Mouse (Mus musculus) heart, embryonic 13.5 days (tissue): ENCODE measurements around the gene Slf1. TPM values are rescaled to one million over a fixed set of nuclear protein-coding genes. Genes with fewer than 3 reads are reported as not detected.

Experiments used
- ATAC-seq: fragments of 200-750 bp; cut with Nextera tagmentation; 2 replicates; pipeline ENCODE4 v1.8.0; 2017; ENCODE audit warnings: moderate TSS enrichment; ENCODE audit not compliant: insufficient number of reproducible peaks, low FRiP score, low TSS enrichment; ENCODE audit errors: extremely low read depth
- H3K27ac ChIP-seq: fragments of 300-500 bp; sonication (generic); replicated peaks from 2 replicates; pipeline ENCODE4 v1.5.1; 2015; ENCODE audit warnings: moderate library complexity, mild to moderate bottlenecking, inconsistent platforms
- H3K27me3 ChIP-seq: fragments of 300-500 bp; sonication (generic); replicated peaks from 2 replicates; pipeline ENCODE4 v1.6.1; 2015; ENCODE audit warnings: mild to moderate bottlenecking, inconsistent platforms
- H3K36me3 ChIP-seq: fragments of 300-500 bp; sonication (generic); 2 replicates; pipeline ENCODE4 v1.6.1; 2015; ENCODE audit warnings: mild to moderate bottlenecking, inconsistent platforms
- H3K4me1 ChIP-seq: fragments of 300-500 bp; sonication (generic); 2 replicates; pipeline ENCODE4 v1.6.1; 2015; ENCODE audit warnings: inconsistent platforms
- H3K4me2 ChIP-seq: fragments of 300-500 bp; sonication (generic); 2 replicates; pipeline ENCODE4 v1.6.1; 2015; ENCODE audit warnings: inconsistent platforms, mild to moderate bottlenecking, moderate library complexity
- H3K4me3 ChIP-seq: fragments of 300-500 bp; sonication (generic); 2 replicates; pipeline ENCODE4 v1.5.1; 2015; ENCODE audit warnings: moderate library complexity, mild to moderate bottlenecking, inconsistent platforms
- H3K9ac ChIP-seq: fragments of 300-500 bp; sonication (generic); 2 replicates; pipeline ENCODE4 v1.6.1; 2015; ENCODE audit warnings: inconsistent platforms, mild to moderate bottlenecking, moderate library complexity
- H3K9me3 ChIP-seq: fragments of 300-500 bp; sonication (generic); 2 replicates; pipeline ENCODE4 v1.6.1; 2016; ENCODE audit warnings: inconsistent platforms
- WGBS: fragments of 180-500 bp; shearing (Covaris S2); methylation state at CpG from one replicate; pipeline ENCODE4 v1.1.7; 2015; ENCODE audit warnings: mixed read lengths; 5-methylcytosine and 5-hydroxymethylcytosine counted together
- polyA plus RNA-seq: library from polyadenylated mRNA; unstranded; fragments of >200 nt; fragmentation: Nextera tagmentation; extraction: Ambion mirVana; gene quantifications from 2 replicates; pipeline ENCODE4 v1.2.1, GENCODE M21; 2015

Slf1 gene
- polyA plus RNA-seq, 1 experiment from 2014 or later = 24.4 TPM

DNA sequence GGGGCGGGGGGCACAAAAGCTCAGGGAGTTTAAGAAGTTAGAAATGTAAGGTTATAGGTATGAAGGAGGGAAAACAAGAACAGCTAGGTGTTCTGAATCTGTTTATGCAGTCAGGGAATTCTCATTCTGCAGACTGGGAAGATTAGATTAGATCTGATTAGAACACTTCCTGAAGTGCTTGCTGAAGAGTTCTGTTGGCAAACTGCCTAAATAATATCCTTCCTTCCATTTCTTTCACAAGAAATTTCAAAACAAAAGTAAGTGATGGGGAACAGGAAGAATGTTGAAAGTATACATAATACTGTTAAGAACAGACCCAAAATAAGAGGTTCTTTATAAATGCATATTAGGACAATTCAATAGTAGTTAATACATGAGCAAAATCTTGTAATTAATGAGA is 72.1 kb downstream of the Slf1 start:
- WGBS = 93% methylated on average over 1 of the region's 1 CpGs
- Histone ChIP-seq H3K27me3 (no peaks in the 10 kb centered on the region), H3K9ac (no peak overlapping the region), H3K4me1 (no peaks in the 10 kb centered on the region), H3K4me3 (no peak overlapping the region), H3K36me3 (peaks cover 15% of the 10 kb centered on the region), H3K9me3 (no peaks in the 10 kb centered on the region), H3K27ac (no peak overlapping the region), H3K4me2 (no peak overlapping the region)
- no peak for ATAC-seq

DNA sequence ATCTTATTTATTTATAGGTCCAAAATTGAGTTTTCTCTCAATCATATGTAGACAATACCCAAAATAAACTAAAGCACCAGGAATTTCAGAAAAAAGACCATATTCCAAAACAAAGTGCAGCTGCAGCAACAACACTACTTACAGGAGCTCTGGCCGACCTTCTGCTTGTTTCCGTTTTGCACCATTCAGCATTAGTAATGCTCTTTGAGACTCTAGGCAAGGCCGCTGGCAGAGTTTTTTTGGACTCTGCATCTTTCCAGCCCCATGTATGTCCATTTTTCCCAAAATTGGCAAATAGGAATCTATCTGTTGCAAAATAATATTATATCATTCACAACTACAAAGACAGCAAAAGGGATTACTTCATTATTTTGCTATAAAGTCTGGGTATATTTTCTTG is 85.5 kb downstream of the Slf1 start:
- H3K27me3 ChIP-seq = no peaks in the 10 kb centered on the region
- H3K4me2 ChIP-seq = no peak overlapping the region
- 0 out of 2 replicates have a peak, but pooled peaks cover 3% of the 10 kb centered on the region for H3K36me3 ChIP-seq
- H3K4me1 ChIP-seq = peaks cover 6% of the 10 kb centered on the region; the same call in 1 of the 2 replicates
- WGBS = 79% methylated on average over 3 of the region's 3 CpGs
- no peak for ATAC-seq
- H3K9ac ChIP-seq = no peak overlapping the region
- H3K9me3 ChIP-seq = no peaks in the 10 kb centered on the region
- H3K27ac ChIP-seq = no peak overlapping the region
- H3K4me3 ChIP-seq = no peak overlapping the region

DNA sequence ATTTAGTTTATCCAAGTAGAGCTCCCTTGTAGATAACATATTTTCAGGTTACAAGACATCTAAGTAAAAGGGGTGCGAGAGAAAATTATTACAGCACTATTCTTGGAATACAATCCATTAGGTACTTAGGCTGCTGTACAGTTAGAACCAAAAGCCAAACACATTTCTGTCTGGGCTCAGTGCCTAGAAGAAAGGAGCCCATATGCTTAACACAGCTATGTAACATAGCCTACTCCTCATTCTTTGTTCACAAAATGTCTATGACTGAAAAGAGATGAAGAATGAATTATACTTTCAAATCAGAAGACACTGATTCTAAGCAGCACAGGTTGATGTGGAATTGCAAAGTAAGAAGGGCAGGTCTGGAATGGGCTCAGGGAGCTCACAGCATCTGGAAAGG is 86.8 kb downstream of the Slf1 start:
- 82% methylated on average over 1 of the region's 1 CpGs for WGBS
- no peak overlapping the region for H3K4me2 ChIP-seq
- H3K27ac ChIP-seq = no peak overlapping the region

DNA sequence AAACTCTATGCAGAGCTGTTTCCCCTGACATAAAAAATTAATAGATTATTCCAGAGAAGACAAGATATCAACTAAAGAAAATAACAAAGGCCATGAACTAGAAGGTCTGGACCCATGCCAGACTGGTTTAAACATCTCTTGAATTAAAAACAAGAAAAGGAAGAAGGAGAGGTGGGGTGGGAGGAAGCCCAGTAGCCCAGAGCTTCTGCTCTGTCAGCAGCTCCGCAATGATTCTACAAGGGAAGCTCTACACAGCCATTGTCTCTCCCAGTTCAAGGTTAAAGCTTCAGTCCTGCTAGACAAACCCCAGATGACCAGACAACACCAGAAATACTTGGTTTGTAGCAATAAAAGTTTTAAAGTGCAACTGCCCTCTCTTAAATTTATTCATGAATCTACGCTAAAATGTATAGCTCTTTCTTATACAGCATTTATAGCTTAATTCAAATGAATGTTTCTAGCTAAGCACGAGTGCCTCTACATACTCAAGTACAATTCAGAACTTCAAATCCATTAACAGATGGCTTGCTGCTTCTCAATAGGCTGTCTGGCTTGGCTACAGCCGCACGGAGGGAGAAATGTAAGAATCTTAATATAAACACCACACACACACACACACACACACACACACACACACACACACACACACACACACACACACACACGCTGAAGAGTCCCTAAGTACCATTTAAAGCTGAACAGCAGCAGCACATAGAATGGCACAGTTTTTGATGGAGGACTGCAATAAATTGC is 87.9 kb downstream of the Slf1 start:
- Histone ChIP-seq H3K4me3 (no peak overlapping the region), H3K4me2 (no peak overlapping the region), H3K27me3 (no peaks in the 10 kb centered on the region), H3K9ac (no peak overlapping the region), H3K36me3 (peaks cover 7% of the 10 kb centered on the region; the same call in 1 of the 2 replicates), H3K4me1 (peaks cover 6% of the 10 kb centered on the region; the same call in 1 of the 2 replicates), H3K9me3 (no peaks in the 10 kb centered on the region), H3K27ac (no peak overlapping the region)
- ATAC-seq = no peak
- WGBS = 74% methylated on average over 6 of the region's 6 CpGs

More for the DNA sequence above, 86.8 kb downstream of the Slf1 start:
- Histone ChIP-seq H3K4me1 (peaks cover 6% of the 10 kb centered on the region; the same call in 1 of the 2 replicates), H3K9ac (no peak overlapping the region), H3K9me3 (no peaks in the 10 kb centered on the region), H3K36me3 (0 out of 2 replicates have a peak, but pooled peaks cover 3% of the 10 kb centered on the region), H3K4me3 (no peak overlapping the region), H3K27me3 (no peaks in the 10 kb centered on the region)
- no peak for ATAC-seq

DNA sequence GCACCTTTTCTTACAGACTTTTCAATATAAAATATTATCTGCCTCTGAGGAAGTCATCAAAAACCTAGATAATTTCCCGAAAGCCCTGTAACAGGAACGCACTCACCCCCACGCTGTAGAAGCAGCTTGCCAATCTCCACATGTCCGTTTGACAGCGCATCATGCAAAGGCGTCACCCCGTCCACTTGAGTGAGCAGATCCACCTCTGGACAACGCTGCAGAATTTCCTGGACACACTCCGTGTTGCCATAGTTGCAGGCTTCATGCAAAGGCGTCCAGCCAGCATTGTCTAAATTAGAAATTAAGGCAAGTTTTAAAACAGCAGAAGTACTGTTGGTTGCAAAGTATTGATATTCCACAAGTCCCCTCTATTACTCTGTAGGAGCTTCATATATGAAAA is 88.9 kb downstream of the Slf1 start:
- Histone ChIP-seq H3K4me3 (no peak overlapping the region), H3K9me3 (no peaks in the 10 kb centered on the region), H3K27me3 (no peaks in the 10 kb centered on the region), H3K9ac (no peak overlapping the region), H3K27ac (no peak overlapping the region), H3K4me2 (no peak overlapping the region), H3K36me3 (peaks cover 11% of the 10 kb centered on the region; the same call in 1 of the 2 replicates), H3K4me1 (peaks cover 6% of the 10 kb centered on the region; the same call in 1 of the 2 replicates)
- ATAC-seq = no peak
- 68% methylated on average over 10 of the region's 10 CpGs for WGBS

DNA sequence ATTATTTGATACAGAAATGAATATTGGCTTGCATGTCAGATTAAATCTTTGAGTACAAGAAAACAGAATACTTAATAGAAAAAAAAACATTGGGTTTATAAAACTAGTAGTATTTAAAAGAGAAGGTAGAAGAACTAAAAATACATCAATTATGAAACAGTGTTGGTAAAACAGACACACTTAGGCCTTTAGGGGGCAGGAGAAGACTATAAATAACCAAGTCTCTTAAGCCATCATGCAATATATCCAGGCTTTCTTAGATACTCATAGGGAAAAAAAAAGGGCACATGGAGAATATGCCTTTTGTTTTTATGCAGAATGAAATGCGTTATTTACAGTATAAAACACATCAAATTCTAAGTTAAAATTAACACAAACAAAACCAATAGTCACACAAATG is 89.9 kb downstream of the Slf1 start:
- no peak overlapping the region for H3K27ac ChIP-seq
- H3K4me1 ChIP-seq = peaks cover 6% of the 10 kb centered on the region; the same call in 1 of the 2 replicates
- no peaks in the 10 kb centered on the region for H3K27me3 ChIP-seq
- H3K4me3 ChIP-seq = no peak overlapping the region
- H3K4me2 ChIP-seq = no peak overlapping the region
- peaks cover 11% of the 10 kb centered on the region; the same call in 1 of the 2 replicates for H3K36me3 ChIP-seq
- WGBS = 74% methylated on average over 1 of the region's 1 CpGs
- ATAC-seq = no peak
- no peaks in the 10 kb centered on the region for H3K9me3 ChIP-seq
- no peak overlapping the region for H3K9ac ChIP-seq

DNA sequence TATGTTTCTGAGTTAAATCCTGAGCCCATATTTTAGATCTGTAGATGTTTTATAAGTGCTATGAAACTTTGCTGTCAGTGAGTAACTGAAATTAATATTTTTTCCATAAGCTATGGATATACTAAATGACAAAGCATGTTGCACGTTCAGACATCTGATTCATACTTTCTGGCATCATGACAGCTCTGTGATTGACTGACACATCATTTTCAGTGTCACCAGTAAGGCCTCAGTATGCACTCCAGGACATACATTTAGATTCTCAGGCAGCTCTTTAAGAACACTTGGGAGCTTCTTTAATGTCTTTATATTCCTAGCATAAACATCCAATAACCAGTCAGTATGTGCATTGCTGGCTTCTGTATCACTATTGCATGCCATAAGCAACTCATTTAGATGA is 91.9 kb downstream of the Slf1 start:
- Histone ChIP-seq H3K4me1 (peaks cover 6% of the 10 kb centered on the region; the same call in 1 of the 2 replicates), H3K36me3 (peaks cover 11% of the 10 kb centered on the region; the same call in 1 of the 2 replicates), H3K9ac (no peak overlapping the region), H3K27ac (no peak overlapping the region), H3K9me3 (no peaks in the 10 kb centered on the region), H3K4me2 (no peak overlapping the region), H3K4me3 (no peak overlapping the region), H3K27me3 (no peaks in the 10 kb centered on the region)
- no peak for ATAC-seq
- 75% methylated on average over 1 of the region's 1 CpGs for WGBS

DNA sequence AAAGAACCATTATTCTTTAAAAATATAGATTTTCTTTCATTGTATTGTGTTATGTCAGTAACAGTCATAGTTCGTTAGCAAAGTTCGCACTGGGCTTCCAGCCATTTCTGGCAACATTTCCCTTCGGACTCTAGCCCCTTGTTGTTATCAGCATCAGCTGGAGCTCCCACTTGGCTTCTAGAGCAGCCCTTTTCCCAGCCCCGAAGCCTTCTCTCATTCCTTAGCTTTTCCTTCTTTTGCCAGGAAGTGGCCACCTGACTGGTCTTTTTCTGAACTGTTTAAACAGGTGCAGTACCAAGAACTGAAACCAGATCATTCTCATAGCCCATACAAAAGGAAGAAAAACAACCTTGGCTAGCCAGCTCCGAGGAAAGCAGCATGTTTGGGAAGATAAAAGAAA is 105.7 kb downstream of the Slf1 start:
- ATAC-seq = no peak
- peak overlapping the region; percentile 13; the same call in 1 of the 2 replicates for H3K4me3 ChIP-seq
- H3K4me1 ChIP-seq = peaks cover 5% of the 10 kb centered on the region; the same call in 1 of the 2 replicates
- H3K36me3 ChIP-seq = no peaks in the 10 kb centered on the region
- H3K27me3 ChIP-seq = no peaks in the 10 kb centered on the region
- H3K27ac ChIP-seq = no peak overlapping the region
- WGBS = 33% methylated on average over 5 of the region's 5 CpGs
- no peaks in the 10 kb centered on the region for H3K9me3 ChIP-seq
- peak overlapping the region; percentile 52 for H3K4me2 ChIP-seq
- no peak overlapping the region for H3K9ac ChIP-seq

DNA sequence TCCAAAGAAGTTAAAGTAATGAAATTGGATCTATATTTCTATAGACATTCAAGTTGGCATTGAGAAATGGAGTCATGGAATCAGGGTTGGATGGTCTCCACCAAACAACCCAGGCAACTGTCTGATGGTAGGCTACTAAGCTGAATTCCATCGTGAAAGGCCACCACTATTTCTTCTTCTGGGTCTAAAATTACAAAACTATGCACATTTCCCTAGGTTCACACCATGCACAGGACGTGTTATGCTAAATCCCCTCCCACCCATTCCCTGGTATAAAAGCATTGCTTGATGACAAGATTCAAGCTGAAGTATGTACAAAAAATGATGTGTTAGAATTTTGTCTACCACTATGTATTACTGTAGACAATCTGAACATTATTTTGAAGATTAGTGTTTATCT is 116.4 kb downstream of the Slf1 start:
- no peak for ATAC-seq
- Histone ChIP-seq H3K27ac (no peak overlapping the region), H3K36me3 (no peaks in the 10 kb centered on the region), H3K4me2 (no peak overlapping the region), H3K9me3 (no peaks in the 10 kb centered on the region), H3K9ac (no peak overlapping the region), H3K4me1 (no peaks in the 10 kb centered on the region), H3K27me3 (no peaks in the 10 kb centered on the region), H3K4me3 (no peak overlapping the region)
- 73% methylated on average over 2 of the region's 2 CpGs for WGBS

DNA sequence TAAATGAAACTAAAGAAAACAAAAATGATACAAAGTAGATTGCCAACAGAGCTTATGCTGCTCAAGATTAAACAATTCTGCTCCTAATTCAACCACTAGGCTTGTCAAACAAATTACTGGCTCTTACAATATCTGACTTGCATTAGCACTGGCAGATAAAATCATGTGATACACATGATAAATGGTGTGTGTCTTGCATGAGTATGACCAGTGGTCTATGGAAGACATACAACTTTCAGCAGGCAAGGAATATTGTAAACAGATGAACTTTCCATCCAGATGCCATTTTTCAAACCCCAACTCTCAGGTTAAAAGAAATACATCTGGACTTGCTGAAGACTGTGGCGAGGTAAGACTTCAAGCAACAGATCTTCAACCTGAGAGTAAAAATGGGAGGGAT is 131.6 kb downstream of the Slf1 start:
- H3K27ac ChIP-seq = no peak overlapping the region
- H3K4me2 ChIP-seq = no peak overlapping the region
- no peaks in the 10 kb centered on the region for H3K9me3 ChIP-seq
- 75% methylated on average over 1 of the region's 1 CpGs for WGBS
- H3K27me3 ChIP-seq = no peaks in the 10 kb centered on the region
- H3K36me3 ChIP-seq = no peaks in the 10 kb centered on the region
- no peak for ATAC-seq
- H3K4me3 ChIP-seq = no peak overlapping the region
- no peaks in the 10 kb centered on the region for H3K4me1 ChIP-seq
- H3K9ac ChIP-seq = no peak overlapping the region

DNA sequence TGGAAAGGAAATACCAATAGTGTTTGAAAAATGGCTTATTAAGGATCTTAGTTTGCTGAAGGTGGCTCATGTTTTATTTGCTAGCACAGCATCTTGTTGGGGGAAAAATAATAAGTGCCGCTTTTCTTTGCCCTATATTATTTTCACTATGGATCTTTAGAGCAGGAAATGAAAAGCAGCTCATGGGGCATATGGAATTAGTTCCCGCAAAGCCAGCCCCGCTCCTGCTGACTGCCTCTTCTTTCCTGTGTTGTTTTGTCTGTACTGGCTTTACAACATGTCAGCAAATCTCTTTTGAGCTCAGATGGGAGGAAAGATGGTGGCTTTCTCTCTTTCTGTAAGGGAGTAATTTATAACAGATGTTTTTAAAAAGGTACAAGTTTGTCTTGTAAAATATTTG is 132.6 kb downstream of the Slf1 start:
- Histone ChIP-seq H3K4me2 (no peak overlapping the region), H3K4me1 (no peaks in the 10 kb centered on the region), H3K4me3 (no peak overlapping the region), H3K36me3 (no peaks in the 10 kb centered on the region), H3K27me3 (no peaks in the 10 kb centered on the region), H3K27ac (no peak overlapping the region), H3K9me3 (no peaks in the 10 kb centered on the region), H3K9ac (no peak overlapping the region)
- 69% methylated on average over 3 of the region's 3 CpGs for WGBS
- ATAC-seq = no peak
